Mouse (Mus musculus) brain, embryonic 18.5 days (tissue): ENCODE measurements around the gene Xpo6.

Source experiments
- DNase-seq: peaks from one replicate; pipeline ENCODE4 v3.0.0-alpha.2; 2012; ENCODE audit warnings: low read depth, low spot score

Xpo6 gene

DNA sequence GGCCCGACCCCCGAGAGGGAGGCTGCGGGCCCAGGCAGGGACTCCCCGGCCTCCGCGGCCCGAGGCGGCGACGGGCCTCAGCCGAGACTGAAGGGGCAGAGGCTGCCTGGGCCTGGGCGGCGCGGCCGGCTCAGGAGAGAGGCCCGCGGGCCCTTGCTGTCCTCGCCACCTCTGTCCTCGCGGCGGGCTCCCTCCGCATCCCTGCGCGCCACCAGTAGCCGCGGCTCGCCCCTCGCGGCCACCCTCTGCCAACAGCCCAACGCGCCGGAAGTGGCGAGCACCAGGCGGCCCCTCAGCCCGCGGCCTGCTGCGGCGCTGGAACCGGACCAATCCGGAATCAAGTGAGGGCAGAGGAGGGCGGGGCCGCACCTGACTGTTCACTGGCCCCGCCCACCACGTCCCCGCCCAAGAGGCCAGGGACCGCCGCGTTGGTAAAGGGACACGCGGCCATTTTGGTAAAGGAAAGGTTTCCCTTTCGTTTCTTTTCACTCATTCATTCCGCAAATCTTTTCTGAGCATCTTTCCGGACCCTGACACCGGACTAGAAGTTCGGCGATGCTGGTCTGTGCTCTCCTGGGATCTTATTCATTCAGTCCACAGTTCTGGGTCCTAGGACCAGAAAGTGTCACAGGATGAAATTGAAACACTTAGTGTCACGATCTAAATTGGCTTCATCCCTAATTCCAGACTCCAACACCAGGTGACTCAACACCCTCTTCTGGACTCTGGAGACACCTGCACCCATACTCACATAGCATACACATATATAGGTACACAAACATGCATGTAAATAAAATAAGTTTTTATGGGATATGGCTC is at the start of gene Xpo6:
Xpo6 (minus strand) TSS at position 324 of the 819 bp plus-strand sequence.
- DNase-seq: peak; percentile 81

DNA sequence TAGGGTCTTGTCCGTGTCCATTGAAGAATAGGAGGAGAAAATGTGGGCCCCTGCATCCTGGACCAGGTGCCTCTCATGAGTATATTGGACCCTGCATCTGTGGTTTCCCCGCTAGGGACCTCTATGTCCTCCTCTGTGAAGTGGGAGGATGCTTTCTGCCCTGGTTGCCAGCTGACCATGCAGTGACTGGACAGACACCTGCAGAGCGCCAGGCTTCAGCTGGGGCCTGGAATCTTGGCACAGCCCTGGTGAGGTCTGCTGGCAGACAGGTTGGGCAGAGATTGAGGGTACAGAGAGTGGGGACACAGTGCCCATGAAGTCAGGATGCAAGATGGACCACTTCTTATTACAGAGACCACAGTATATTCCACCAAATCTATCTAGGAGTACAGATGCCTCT is 49.7 kb upstream of the Xpo6 start:
- DNase-seq: no peak

DNA sequence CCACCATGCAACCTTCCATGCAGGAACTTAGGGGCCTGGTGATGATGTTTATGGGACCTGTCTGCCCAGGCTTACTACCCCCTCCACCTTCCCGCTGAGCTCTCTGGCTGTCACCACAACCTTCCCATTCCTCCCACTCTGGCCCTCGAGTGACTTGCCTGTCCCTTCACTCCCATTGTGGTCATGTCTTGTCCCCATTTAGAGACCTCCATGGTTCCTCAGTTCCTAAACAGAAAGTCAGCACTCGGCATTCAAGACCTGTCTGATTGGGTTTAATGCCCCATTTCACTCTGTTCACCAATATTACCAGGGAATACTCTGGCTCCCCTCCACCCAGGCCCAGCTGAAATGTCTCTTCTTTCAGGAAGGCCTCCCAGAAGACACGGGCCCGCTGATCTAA is 48.8 kb upstream of the Xpo6 start:
- no peak for DNase-seq

DNA sequence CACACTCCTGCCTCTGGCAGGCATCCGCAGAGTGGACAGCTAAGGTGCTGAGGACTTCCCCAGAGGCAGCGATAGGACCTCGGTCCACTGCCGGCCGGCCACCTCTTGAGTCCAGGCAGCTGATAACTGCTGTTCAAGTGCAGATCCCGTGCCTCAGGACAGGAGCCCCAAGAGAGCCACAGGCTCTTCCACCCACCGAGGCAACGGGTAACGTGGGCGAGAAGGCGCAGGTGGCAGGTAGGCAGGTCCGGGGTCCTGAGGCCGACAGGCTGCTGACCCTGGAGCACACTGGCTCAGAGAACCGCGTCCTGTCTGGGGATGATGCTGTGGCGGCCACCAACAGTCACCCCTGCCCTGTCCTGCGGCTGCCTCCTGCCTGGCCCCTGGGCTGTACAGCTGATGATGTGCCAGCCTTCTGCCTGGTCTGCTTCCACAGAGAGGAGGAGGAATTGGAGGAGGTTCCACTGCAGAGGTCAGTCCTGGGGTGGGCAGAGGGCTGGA is 48.4 kb upstream of the Xpo6 start:
- no peak for DNase-seq

DNA sequence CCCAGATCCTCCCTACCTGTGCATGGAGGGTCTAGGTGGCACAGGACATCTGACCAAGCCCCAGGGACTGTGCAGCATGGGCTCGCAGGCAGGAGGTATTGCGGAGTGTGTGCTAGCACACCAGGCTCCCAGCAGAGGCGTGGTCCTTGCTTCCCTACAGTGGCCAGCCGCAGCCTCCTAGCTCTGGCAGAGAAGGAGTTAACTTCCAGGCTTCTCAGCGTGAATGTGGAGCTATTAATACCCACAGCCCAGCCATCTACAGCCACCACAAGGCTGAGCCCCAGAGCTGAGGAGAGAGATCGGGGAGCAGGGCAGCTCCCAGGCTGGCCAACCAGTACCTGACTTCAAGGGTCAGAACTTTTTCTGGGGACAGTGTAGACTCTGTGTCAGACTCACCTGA is 47.8 kb upstream of the Xpo6 start:
- DNase-seq: no peak

DNA sequence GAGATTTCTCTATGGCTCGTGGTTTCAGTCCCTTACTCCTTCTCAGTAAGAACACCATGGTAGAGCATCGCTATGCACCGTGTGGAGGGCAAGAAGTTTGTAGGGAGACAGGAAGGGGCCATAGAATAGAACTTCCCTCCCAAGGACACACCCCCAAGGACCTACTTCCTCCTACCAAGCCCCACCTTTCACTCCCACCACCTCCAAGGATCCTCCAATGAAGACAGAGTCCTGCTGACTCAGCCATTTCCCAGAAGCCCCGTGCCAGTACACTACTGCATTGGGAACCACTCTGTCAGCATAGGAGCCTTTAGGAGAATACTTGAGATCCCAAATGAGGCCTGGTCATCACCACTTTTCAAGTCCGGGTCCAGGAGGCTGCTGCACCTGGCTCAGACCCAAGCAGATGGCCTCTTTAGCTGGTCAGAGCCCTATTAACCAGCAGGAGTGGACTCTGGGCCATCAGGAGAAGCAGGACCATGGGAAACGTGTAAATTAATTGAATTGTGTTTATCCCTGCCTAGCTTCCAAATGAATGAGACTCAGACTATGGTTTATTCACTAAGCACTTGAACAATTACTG is 44.0 kb upstream of the Xpo6 start:
- DNase-seq: no peak

DNA sequence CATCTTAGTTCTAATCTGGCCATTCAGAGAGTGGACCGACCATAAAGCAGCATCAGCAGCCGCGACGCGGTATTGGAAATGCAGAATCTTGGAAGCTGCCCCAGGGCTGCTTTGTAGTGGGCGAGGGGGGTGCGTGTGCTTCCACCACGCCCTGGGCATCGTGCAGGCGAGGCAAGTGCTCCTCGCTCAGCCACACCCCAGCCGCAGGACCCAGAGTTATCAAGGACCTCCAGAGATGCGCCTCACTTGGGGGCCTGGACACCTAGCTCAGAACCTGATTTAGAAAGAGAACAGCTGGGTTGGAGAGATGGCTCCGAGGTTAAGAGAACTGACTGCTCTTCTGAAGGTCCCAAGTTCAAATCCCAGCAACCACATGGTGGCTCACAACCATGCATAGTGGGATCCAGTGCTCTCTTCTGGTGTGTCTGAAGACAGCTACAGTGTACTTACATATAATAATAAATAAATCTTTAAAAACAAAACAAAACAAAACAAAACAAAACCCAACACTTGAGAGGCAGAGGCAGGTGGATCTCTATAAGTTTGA is 40.6 kb upstream of the Xpo6 start:
- DNase-seq: no peak

DNA sequence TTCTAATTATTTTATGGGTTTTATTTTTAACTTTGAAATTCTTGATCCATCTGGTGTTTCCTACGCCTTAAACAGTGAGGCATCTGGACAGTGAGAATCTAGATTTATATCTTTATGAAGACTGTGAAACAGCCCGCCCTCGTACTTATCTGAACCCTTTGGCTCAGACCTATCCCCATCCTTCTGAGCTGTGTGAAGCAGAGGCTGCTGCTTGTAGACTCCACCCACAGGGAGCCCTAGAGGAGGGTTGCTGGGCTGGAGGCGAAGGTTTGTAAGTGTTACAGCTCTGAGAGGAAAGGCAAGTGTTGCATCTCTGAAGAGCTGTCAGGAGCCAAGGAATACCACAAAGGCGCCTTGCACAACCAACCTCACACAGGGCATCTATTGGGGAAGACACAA is 36.5 kb upstream of the Xpo6 start:
- no peak for DNase-seq

DNA sequence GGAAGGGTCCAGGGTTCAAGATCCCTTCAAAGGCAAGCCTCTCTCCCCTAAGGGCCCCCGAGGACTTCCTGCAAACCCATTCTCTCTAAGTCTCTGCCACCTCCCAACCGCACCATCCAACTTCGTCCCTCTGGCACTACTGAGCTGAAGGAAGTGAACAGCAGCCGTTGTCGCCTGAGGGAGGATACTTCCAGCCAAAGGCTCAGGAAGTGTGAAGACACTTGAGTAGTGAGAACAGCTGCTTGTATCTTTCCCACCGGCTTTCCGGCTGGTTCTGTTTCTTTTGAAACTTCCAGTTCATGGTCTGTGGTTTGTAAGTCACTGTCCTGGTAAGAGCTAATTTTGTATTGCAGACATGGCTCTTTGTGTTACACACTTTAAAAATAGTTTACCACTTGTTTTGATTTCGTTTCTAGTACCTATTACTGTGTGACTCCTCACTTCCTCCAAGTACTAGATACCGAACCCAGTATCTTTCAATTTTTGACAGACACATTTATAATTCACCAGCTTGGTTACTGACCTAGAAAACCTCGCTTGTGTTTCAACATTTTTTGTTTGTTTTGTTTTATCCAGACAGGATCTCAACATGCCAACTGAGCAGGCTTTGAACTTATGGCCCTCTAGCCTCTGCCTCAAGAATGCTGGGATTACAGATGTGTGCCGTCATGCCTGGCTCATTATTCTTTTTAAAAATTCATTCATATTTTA is 35.9 kb upstream of the Xpo6 start:
- DNase-seq: no peak

DNA sequence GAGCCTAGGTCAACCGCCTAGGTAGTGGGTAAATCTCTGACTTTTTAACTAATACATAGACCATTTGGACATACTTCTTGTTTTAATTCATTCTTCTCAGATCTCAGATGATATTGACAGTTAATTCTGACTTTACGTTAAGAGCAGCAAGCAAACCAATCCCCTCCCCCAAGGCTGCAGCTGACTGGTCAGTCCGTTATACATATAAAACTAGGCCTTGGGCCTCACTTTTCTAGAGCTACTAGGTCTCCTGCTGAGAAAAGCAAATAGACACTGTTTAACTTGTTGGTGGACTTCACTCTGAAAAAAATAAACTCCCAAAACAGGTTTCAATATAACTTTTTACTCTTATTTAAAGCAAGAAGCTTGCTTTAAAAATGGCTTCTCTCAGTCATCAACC is 34.3 kb upstream of the Xpo6 start:
- DNase-seq: no peak

DNA sequence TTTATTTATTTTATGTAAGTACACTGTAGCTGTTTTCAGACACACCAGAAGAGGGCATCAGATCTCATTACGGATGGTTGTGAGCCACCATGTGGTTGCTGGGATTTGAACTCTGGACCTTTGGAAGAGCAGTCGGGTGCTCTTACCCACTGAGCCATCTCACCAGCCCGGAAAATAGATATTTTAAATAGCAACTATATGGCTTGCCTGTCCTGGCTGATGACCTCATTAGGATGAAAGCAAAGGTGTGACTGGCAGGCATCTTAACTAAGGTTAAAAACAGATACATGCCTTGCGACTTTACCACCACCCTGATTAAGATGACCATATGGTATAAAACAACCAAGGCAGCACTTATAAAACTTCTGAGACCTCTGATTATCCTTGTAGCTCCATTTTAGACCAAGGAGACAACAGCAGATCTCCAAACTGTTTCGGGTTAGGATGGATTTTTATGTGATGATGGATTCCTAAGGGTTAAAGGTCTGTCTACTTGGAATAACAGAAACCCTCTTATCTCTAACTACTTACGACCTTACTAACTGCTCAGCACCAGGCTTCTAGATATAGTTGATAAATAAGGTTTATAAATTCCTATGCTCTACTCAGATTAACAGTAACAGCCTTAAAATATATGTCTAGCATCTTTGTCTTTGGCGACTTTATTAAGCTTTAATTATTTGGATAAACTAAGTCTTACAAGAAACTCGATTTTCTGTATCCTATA is 32.2 kb upstream of the Xpo6 start:
- no peak for DNase-seq

DNA sequence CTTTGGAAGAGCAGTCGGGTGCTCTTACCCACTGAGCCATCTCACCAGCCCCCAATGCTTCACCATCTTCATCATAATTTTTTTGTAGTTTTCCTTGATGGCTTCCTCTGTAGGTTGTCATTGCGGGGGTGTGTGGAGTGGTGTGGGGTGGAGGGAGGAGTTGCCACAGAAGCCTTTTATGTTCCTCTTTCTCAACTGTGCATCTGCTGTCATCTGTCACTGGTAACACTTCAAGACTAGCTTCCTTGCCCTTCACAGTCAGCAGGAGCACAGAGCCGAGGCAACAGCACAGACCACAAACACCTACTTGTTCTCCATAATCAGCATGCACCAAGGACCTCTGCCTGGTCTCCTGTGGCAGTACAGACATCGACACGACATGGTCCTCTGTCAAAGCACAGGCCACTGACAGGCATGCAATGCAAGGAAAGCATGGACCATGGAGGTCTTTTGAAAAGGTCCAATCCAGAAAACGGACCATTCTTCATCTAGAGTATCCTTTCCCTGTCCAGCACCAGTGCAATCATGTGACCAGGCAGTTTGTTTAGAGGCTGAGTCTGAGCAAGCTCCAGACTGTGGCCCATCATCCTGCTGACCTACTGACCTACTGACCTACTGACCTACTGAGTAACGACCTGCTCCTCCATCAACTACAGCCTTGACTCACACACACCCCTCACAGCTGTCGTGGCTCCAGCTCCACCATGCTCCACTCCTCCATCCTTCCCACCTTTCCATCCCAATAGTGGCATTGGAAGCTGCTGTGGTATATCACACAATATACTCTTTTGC is 30.3 kb upstream of the Xpo6 start:
- DNase-seq: no peak

DNA sequence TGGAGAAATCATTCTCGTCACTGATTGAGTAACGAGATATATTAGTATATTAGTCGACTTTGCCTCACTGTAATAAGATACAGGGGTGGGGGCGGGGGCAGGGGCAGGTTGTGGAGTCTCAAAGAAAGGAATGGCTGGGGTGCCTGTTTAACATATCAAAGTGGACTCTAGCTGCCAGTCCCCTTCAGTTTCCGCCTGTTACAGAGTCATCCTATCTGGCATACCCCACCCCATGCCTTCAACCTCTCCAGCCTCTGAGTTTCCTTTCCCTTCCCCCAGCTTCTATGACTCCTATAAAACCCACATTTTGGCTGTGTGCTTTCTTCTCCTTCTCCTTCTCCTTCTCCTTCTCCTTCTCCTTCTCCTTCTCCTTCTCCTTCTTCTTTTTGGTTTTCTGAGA is 25.8 kb upstream of the Xpo6 start:
- DNase-seq: no peak

DNA sequence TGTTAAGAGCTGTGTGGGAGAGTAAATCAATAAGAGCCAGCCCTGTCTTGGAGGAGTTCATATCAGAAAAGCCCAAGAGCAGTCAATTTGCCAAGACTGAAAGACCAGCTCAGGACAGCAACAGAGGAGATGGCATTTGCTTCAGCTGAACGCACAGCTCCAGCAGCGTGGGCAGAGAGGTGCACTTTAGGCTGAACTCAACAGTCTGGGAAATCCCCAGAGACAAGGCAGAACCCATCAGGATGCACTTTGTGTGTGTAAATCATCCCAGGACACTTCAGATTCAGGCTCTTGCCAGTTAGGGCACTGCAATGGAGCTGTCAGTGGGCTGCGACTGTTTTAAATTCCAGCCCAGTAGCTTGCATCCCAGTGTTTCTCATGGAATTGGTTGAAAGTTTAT is 22.5 kb upstream of the Xpo6 start:
- DNase-seq: no peak

DNA sequence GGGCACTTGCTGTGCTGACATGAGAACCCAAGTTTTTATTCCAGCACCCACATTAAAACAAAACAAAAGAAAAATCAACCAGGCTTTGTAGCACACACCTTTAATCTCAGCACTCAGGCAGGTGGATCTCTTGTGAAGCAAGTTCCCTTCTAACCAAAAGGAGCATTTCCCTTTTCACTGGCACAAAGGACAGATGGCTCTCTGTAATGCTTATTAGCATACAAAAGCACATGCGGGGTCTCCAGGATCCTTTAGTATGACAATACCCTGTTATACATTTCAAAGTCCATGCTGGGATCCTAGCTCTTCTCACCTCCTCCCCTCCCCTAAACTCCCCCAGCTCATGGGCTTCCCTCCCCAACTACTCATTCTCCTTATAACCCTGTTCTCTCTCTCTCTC is 20.3 kb upstream of the Xpo6 start:
- DNase-seq: no peak

DNA sequence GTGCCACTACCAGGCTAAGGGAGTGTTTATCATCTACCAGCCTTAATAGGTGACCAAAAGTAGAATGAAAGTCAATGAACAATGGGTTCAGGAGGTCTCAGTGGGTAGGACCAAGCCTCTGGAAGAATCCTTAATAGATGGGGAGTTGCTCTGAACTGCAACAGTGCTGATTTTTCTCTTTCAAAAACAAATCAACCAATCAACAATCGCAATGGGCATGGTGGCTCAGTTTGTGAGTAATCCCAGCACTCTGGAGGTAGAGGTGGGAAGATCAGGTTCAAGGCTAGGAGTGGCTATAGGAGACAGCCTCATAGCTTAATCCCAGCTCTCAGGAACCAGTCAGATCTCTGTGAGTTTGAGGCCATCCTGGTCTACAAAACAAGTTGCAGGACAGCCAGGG is 18.0 kb upstream of the Xpo6 start:
- DNase-seq: no peak

DNA sequence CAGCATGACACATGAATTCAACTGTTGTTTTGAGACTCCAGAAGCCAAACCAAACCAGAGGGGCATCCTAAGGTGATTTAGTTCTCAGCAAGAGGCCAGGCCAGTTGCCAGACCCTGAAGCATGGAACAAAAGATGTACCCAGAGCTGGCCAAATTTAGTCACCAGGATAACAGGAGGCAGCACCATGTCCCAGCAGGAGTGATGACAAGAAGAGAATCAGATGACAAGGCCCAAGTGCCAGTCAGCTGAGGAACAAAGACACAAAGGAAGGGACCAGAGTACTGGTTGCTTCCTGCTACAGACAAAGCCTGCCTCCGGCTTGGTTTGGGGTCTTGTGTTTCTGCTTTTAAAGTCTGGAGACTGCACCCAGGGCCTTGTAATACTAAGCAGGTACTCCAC is 16.6 kb upstream of the Xpo6 start:
- DNase-seq: no peak

DNA sequence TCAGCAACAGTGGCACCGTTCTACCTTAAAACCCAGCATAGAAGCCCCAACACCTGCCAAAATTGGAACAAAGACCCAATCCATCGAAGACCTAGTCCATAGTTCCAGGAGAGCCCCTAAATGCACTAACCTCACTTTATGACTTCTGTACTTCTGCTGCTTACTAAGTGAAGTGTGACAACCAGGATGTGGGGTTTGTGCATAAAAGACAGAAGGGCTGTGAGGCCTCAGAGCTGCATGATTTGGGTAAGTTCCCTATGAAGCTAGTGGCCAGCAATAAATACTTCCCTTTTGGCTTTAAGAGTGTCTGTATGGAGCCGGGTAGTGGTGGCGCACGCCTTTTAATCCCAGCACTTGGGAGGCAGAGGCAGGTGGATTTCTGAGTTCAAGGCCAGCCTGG is 10.6 kb upstream of the Xpo6 start:
- DNase-seq: no peak

DNA sequence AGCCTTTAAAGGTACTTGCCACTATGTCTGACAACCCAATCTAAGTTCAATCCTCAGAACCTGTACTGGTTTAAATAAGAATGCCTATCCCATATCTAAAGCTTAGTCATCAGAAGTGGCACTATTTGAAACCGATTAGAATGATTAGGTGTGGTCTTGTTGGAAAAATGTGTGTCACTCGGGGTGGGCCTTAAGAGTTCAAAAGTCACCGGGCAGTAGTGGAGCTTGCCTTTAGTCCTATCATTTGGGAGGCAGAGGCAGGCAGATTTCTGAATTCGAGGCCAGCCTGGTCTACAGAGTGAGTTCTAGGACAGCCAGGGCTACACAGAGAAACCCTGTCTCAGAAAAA is 670 bp upstream of the Xpo6 start:
- no peak for DNase-seq

DNA sequence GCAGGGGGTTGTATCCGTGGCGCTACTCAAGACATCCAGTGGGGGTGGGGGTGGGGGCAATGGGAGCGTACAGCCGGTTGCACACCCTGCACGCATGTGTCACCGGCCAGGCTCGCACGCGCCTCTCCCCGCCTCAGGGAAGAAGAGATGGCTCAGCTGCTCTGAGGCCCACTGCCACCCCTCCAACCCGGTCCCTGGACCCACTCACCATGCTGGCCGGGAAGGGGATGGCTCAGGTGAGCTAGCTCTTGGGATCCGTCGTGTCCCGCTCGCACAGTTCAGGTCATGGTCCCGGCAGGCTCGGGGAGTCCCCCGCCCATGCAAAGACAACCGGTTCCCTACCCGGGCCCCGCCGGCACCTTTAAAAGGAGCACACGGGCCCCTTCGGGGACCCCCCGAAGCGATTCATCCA is 604 bp downstream of the Xpo6 start:
- DNase-seq: no peak

DNA sequence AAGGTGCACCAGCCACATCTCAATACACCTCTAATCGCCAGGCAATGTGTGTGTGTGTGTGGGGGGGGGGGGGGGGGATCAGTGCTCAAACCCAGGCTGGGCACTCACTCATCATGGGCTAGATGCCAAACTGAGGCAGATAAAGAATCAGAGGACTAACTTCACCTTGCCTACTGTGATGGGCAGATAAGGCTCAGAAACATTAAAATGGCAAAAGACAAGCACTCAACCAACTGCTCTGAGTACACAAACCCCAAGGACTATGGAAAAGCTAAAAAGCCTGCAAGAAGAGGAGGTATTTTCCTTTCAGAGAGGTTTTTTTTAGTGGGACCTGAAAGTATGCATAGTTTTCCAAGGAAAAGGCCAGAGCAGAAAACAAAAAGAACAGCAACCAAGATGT is 1.4 kb downstream of the Xpo6 start:
- no peak for DNase-seq
